Mouse (Mus musculus) stomach, postnatal 0 days (tissue): ENCODE measurements around the gene Pdzd4.

Source experiments
- CTCF ChIP-seq: IDR thresholded peaks from 2 replicates; pipeline ENCODE4 v1.5.1; 2016; ENCODE audit warnings: antibody characterized with exemption, low read depth, mild to moderate bottlenecking, moderate library complexity
- EP300 ChIP-seq: optimal IDR thresholded peaks from 2 replicates; pipeline ENCODE3; 2016; ENCODE audit warnings: antibody characterized with exemption

DNA sequence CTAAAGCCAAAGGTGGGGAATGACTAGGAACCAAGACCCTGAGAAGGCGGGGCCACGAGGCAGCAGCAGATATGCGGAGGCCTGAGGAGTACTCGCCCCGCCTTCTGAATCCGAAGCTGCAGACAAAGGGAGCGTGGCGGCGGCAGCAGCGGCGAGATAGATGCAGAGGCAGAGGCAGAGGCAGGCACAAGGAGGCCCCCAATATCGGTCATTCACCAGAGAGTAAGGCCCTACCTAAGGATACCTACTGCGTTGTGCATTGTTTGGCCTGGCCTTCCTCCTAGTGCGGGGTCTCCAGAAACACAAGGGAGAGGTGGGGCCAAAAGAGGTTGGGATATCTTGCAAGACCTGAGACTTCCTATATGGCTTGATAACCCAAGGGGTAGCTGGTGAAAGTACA lies 9.7 kb downstream of the Pdzd4 start:
- TF ChIP-seq EP300 (no peak), CTCF (no peak)
